Mouse (Mus musculus) lung, adult 2 months (tissue): ENCODE measurements around the gene Cdrt4.

ENCODE experiments used
- CTCF ChIP-seq: fragments of 200-500 bp; IDR thresholded peaks from 2 replicates; pipeline ENCODE4 v1.5.1; 2011; ENCODE audit warnings: mild to moderate bottlenecking, low read length, control low read depth; ENCODE audit not compliant: insufficient read depth
- POLR2A ChIP-seq: fragments of 200-500 bp; IDR thresholded peaks from 2 replicates; pipeline ENCODE4 v1.6.1; 2011; ENCODE audit warnings: low read depth, mild to moderate bottlenecking, control low read depth, low read length, borderline replicate concordance; ENCODE audit errors: extremely low read depth

- TF ChIP-seq POLR2A (no peak), CTCF (no peak)
These were observed 4.8 kb downstream of the Cdrt4 start for GRCm38 (mm10) chr11:62955776-62956175.
